Mouse (Mus musculus): ENCODE results near the gene Abhd16b. TPM values are rescaled to one million over a fixed set of nuclear protein-coding genes. Genes with fewer than 3 reads are reported as not detected.

Gene Abhd16b
- not detected in 2 replicates for total RNA-seq (2021)
- long read RNA-seq, partial matches to known transcripts, result 0 of 1 reads
- long read RNA-seq, other reads (novel, unspliced or antisense), result 0 of 1 reads

GRCm38 (mm10) chr2:181493156-181493927, at the start of gene Abhd16b:
TSS of gene Abhd16b (plus strand) at chr2:181493206.
- no peak for DNase-seq

- DNase-seq, result no peak
Observed at GRCm38 (mm10) chr2:181452181-181452580, 40.8 kb upstream of the Abhd16b start.

- no peak for DNase-seq
Observed at GRCm38 (mm10) chr2:181453274-181453673, 39.7 kb upstream of the Abhd16b start.

- no peak for DNase-seq
Observed at GRCm38 (mm10) chr2:181455899-181456298, 37.1 kb upstream of the Abhd16b start.

GRCm38 (mm10) chr2:181457831-181458230, 35.2 kb upstream of the Abhd16b start:
- DNase-seq, result no peak

- peak; percentile 48 for DNase-seq
Observed at GRCm38 (mm10) chr2:181458411-181459152, 34.4 kb upstream of the Abhd16b start.

GRCm38 (mm10) chr2:181459153-181459672, 33.8 kb upstream of the Abhd16b start, which contains the start of gene Zbtb46:
TSS of gene Zbtb46 (minus strand) at chr2:181459426.
- peak; percentile 97 for DNase-seq

GRCm38 (mm10) chr2:181459673-181460621, 33.1 kb upstream of the Abhd16b start:
- peak; percentile 66 for DNase-seq

GRCm38 (mm10) chr2:181461536-181462100, 31.4 kb upstream of the Abhd16b start:
- DNase-seq, result no peak

- DNase-seq, result no peak
Observed at GRCm38 (mm10) chr2:181462604-181463003, 30.4 kb upstream of the Abhd16b start.

- DNase-seq, result peak; percentile 63
Observed at GRCm38 (mm10) chr2:181463008-181463738, 29.8 kb upstream of the Abhd16b start.

GRCm38 (mm10) chr2:181465423-181465822, 27.6 kb upstream of the Abhd16b start:
- no peak for DNase-seq

GRCm38 (mm10) chr2:181470285-181470684, 22.7 kb upstream of the Abhd16b start:
- no peak for DNase-seq

- peak; percentile 37 for DNase-seq
Observed at GRCm38 (mm10) chr2:181471246-181471645, 21.8 kb upstream of the Abhd16b start.

GRCm38 (mm10) chr2:181472256-181472827, 20.7 kb upstream of the Abhd16b start:
- DNase-seq, result no peak

GRCm38 (mm10) chr2:181483120-181483519, 9.9 kb upstream of the Abhd16b start:
- no peak for DNase-seq

- DNase-seq, result peak; percentile 47
Observed at GRCm38 (mm10) chr2:181483562-181484318, 9.3 kb upstream of the Abhd16b start.

- peak; percentile 32 for DNase-seq
Observed at GRCm38 (mm10) chr2:181484456-181485233, 8.4 kb upstream of the Abhd16b start.

GRCm38 (mm10) chr2:181485741-181486140, 7.3 kb upstream of the Abhd16b start:
- no peak for DNase-seq
